Mouse (Mus musculus): ENCODE results near the gene Atf4.

Atf4 gene

DNA sequence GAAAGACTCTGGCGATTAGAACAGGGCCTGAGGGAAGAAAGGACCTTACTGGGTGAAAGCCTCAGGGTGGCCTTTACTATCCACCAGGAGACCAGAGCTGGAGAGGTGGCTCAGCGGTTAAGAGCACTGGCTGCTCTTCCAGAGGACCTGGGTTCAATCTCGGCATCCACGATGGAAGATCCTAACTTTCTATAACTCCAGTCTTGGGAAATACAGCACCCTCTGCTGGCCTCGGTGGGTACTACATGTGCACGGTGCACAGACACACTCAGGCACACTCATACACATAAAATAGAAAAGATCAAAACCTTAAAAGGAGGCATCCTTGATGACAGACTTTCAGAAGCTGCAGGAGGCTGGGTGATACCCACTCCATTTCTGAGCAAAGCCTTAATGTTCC, 25.7 kb downstream of the Atf4 start:
- DNase-seq (ENCODE audit: low read depth, low spot score): no peak

DNA sequence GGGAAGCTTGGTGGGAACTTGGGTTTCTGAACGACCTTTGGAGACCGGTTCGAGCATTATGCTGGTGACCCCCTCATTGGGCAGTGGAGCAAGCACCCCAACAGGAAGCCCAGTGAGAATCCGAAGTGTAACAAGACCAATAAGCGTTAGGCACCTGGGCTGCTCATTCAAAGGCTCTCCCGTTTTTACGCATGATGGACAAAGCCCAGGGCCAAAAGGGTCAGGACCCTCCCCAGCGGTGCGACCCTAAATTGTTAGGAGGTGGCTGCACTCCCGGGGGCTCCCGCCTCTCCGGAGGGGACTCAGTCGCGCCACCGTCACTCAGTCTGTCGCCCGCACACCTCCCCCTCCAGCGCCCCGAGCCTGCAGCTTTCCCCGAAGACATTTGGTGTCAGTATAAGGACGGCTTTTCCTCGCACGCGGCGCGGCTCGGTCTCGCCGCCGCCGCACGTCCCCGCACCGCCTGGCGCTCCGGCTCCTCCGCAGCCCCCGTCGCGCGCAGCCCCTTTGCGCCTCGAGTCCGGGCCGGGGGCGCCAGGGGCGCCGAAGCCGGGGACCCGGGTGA, 31.9 kb downstream of the Atf4 start, which contains the start of gene Cacna1i:
Gene Cacna1i, plus strand, starts transcription at position 388 of the 565 bp plus-strand sequence.
- no peak for DNase-seq (ENCODE audit: low read depth, low spot score)

DNA sequence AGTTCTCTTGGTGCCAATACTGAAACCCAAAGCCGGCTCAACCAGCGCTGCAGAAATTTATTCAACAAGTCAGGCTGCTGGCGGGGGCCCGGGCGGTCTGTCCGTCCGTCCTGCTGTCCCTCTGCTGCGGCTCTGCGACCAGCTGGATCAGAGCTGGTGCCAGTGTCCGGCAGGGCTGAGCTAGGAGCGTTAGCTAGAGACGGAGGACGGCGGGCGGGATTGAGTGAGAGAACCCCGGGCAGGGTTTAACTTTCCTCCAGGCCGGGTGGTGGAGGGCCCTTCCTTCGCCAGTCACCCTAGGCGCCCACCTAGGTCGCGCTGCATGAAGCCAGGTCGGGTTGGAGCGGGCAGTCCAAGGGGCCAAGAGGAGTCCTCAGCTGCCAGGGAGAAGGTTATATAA, 33.1 kb downstream of the Atf4 start:
- DNase-seq (ENCODE audit: low read depth, low spot score): no peak

DNA sequence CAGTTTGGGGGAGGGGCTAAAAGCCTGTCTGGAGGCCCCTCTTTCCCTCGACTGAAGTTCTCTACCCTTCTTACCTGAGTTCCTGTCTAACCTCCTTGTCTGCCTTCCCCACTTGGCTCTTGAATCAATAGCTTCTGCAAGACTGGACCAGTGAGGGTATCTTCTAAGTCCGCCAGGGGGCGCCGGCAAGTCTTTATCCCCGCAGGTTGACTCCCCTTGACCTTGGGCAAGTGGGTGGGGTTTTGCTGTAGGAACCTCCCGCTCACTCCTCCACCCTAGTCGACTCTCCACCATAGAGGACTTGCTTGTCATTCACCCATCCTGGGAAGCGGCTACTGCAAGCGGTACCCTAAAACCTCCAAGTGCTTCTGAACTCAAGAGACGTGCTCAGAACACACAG, 34.5 kb downstream of the Atf4 start:
- peak; percentile 57 for DNase-seq (ENCODE audit: low read depth, low spot score)

DNA sequence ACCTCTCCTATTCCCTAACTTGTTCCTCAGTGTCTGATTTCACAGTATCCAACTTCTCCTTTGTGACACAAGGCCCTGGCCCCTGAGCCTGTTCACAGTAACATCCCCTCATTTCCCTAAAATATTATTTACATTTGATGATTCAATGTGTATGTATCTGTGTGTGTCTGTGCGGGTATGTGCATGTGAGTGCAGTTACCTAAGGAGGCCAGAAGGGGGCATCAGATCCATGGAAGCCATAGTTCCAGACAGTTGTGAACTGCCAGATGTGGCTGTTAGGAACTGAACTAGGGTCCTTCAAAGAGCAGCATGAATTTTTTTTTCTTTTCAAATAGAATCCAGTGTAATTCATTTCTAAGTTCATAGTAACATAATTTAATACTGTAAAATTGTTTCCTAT, 42.2 kb downstream of the Atf4 start:
- no peak for DNase-seq (ENCODE audit: low read depth, low spot score)

DNA sequence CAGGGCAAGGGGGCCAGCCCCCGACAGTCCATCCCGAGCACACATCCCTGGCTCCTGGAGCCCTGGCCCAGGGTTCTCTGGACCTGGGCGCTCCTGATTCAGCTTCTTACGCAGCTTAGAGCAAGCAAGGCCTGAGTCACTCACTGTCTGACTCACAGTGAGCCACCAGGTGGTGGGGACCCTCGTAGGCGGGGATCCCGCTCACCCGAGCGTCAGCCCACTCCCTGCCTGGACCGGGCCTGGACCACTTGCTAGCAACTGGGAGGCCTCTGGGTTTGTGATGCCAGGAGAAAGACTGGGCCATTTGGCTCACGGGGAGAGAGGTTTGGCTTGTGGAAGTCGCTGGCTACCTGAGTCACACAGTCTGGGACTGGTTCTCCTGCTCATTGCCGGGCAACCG, 48.8 kb downstream of the Atf4 start:
- no peak for DNase-seq (ENCODE audit: low read depth, low spot score)

DNA sequence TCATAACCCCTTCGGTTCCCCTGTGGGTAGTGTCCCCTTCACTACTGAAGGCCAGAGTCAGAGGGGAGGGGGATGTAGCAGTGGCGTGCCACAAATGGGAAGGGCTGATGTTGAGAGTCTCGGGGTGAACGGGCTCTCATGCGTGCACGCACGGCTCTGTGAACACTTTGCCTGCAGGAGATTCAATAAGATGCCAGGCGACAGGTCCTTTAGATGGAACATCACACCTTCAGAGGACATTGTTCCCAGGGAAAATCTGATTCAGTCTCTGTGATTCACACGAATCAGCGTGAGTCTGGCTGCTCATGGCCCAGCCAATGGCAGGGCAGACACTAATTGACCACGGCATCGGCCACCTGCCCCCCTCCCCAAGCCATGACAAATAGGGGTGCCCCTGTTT, 49.2 kb downstream of the Atf4 start:
- DNase-seq (ENCODE audit: low read depth, low spot score): no peak

DNA sequence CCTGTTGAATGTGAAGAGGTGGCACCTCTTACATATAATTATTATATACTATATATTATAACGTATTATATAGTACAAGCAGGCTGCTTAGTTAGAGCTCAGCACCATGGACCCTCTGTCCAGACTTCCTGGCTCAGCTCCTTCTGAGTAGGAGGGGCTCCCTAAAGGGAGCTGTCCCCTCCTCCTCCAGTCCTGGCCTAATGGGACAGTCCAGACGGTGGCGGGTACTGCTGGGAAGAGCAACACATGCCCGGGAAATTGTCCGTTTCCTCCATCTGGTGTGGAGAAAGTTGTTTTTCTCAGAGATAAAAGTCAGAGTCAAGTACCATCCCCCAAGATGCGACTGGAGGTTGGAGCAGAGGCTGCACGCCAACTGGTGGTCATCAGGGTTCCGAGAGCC, 51.2 kb downstream of the Atf4 start:
- no peak for DNase-seq (ENCODE audit: low read depth, low spot score)

Measured in forelimb bud, embryonic 11.5 days (tissue).